In genomic region chr5:81019166-81019565, GRCm38 (mm10) we compare ENCODE assay signal across 8 mouse cellular contexts. TPM values are rescaled to one million over a fixed set of nuclear protein-coding genes. Genes with fewer than 3 reads are reported as not detected.
DNase-seq lines count a peak whose midpoint lies in the region; ATAC-seq and TF ChIP-seq lines count a peak whose summit lies in the region.

No protein-coding gene starts in this region.

- peak overlapping the region; percentile 83 for H3K4me3 ChIP-seq in heart, embryonic 10.5 days
- peak overlapping the region; percentile 64 to 77; a peak in 2 of 4 replicates for H3K4me3 ChIP-seq in ES-E14 (ENCODE audit: insufficient read depth in 1 of 2, low read depth in 1 of 2, low read length in 2 of 2, poor library complexity in 1 of 2, severe bottlenecking in 1 of 2)
- peak overlapping the region; percentile 79 for H3K4me3 ChIP-seq in hindbrain, embryonic 11.5 days (ENCODE audit: low read depth, low read length)
- peak overlapping the region; percentile 85 for H3K4me3 ChIP-seq in midbrain, embryonic 13.5 days (replicated peaks)

- WGBS in heart, embryonic 10.5 days = 10% methylated on average over 3 of the region's 3 CpGs
- 7% methylated on average over 2 of the region's 3 CpGs for WGBS in hindbrain, embryonic 11.5 days
- WGBS in midbrain, embryonic 13.5 days = 1% methylated on average over 3 of the region's 3 CpGs

- no peaks in the 10 kb centered on the region for H3K36me3 ChIP-seq in heart, embryonic 10.5 days
- H3K36me3 ChIP-seq in ES-E14 (ENCODE audit: control insufficient read depth, insufficient read depth, low read length, poor library complexity, severe bottlenecking) = no peaks in the 10 kb centered on the region
- no peaks in the 10 kb centered on the region for H3K36me3 ChIP-seq in hindbrain, embryonic 11.5 days (ENCODE audit: control insufficient read depth, insufficient read depth, low read length)
- no peaks in the 10 kb centered on the region for H3K36me3 ChIP-seq in midbrain, embryonic 13.5 days

- H3K9me3 ChIP-seq in heart, embryonic 10.5 days = no peaks in the 10 kb centered on the region
- no peaks in the 10 kb centered on the region for H3K9me3 ChIP-seq in ES-E14 (ENCODE audit: control insufficient read depth, insufficient read depth, low read depth, low read length)
- no peaks in the 10 kb centered on the region for H3K9me3 ChIP-seq in hindbrain, embryonic 11.5 days (ENCODE audit: control insufficient read depth, low read length)
- H3K9me3 ChIP-seq in midbrain, embryonic 13.5 days = no peaks in the 10 kb centered on the region

- in situ Hi-C loops in ES-E14 (cut with MboI; ENCODE audit: low sequenced_read_pairs in 2 of 2, unreplicated experiment in 2 of 2) = no loop called here

- DNase-seq in heart, embryonic 10.5 days (ENCODE audit: low spot score) = no peak
- no peak for DNase-seq in heart, postnatal 25 days (ENCODE audit: low spot score)
- no peak for DNase-seq in ES-E14 (ENCODE audit: low read depth, low spot score)
- no peak for DNase-seq in hindbrain, embryonic 11.5 days (ENCODE audit: low spot score)
- no peak for DNase-seq in thymus, postnatal 36 days
- DNase-seq in adrenal gland, postnatal 36 days = no peak
- no peak for DNase-seq in gastrocnemius, adult 18-20 months (ENCODE audit: low spot score)

- H3K27me3 ChIP-seq in heart, embryonic 10.5 days (ENCODE audit: insufficient read depth, poor library complexity, severe bottlenecking) = peaks cover 5% of the 10 kb centered on the region; the same call in 1 of the 2 replicates
- H3K27me3 ChIP-seq in hindbrain, embryonic 11.5 days (ENCODE audit: control insufficient read depth, insufficient read depth, low read length) = no peaks in the 10 kb centered on the region
- no peaks in the 10 kb centered on the region for H3K27me3 ChIP-seq in midbrain, embryonic 13.5 days

- H3K9ac ChIP-seq in ES-E14 (ENCODE audit: insufficient read depth, low read depth, low read length, poor library complexity, severe bottlenecking) = no peak overlapping the region
- H3K9ac ChIP-seq in hindbrain, embryonic 11.5 days (ENCODE audit: low read depth, low read length) = peak overlapping the region; percentile 75
- H3K9ac ChIP-seq in midbrain, embryonic 13.5 days (replicated peaks) = peak overlapping the region; percentile 79

- intact Hi-C loops in heart, postnatal 25 days (cut with DNase I) = no loop called here

- H3K27ac ChIP-seq in heart, embryonic 10.5 days = peak overlapping the region; percentile 92
- H3K27ac ChIP-seq in ES-E14 (ENCODE audit: insufficient read depth, low read depth, low read length, poor library complexity, severe bottlenecking) = no peak overlapping the region
- peak overlapping the region; percentile 97 for H3K27ac ChIP-seq in hindbrain, embryonic 11.5 days (ENCODE audit: low read depth, low read length)
- peak overlapping the region; percentile 99 for H3K27ac ChIP-seq in midbrain, embryonic 13.5 days

- peaks cover 16% of the 10 kb centered on the region for H3K4me1 ChIP-seq in heart, embryonic 10.5 days
- peaks cover 0 to 2% of the 10 kb centered on the region in 2 experiments; a peak in 1 of 4 replicates for H3K4me1 ChIP-seq in ES-E14 (ENCODE audit: control insufficient read depth in 2 of 2, insufficient read depth in 2 of 2, low read length in 2 of 2, poor library complexity in 1 of 2)
- peaks cover 4% of the 10 kb centered on the region; the same call in 1 of the 2 replicates for H3K4me1 ChIP-seq in hindbrain, embryonic 11.5 days (replicated peaks; ENCODE audit: control insufficient read depth, insufficient read depth, low read length)
- peaks cover 13% of the 10 kb centered on the region for H3K4me1 ChIP-seq in midbrain, embryonic 13.5 days (replicated peaks)

- ATAC-seq in hindbrain, embryonic 11.5 days (ENCODE audit: low FRiP score) = peak; percentile 25
- ATAC-seq in midbrain, embryonic 13.5 days = peak; percentile 29

- H3K4me2 ChIP-seq in hindbrain, embryonic 11.5 days (replicated peaks; ENCODE audit: low read depth, low read length) = peak overlapping the region; percentile 93
- peak overlapping the region; percentile 88 for H3K4me2 ChIP-seq in midbrain, embryonic 13.5 days (replicated peaks)

TF ChIP-seq in ES-E14, 5 proteins besides CTCF, POLR2A, EP300 and RAD21:
- no peak for TF ChIP-seq HCFC1 (IDR thresholded peaks at IDR 0.05; ENCODE audit: borderline replicate concordance, insufficient read depth, low read length)
- TF ChIP-seq ZNF384 (IDR thresholded peaks at IDR 0.05; ENCODE audit: low read depth, low read length) = 0 out of 2 replicates have a peak, but pooled peaks have one; percentile 39

RNA-seq across cellular contexts. Expression of gene Adgrl3, which starts 0.8 kb away (rescaled TPM):
- polyA plus RNA-seq in heart, embryonic 10.5 days (2016; fragmentation: Nextera tagmentation; extraction: Ambion mirVana) = 5.8 and 9.0 TPM in 2 replicates
- total RNA-seq in heart, postnatal 25 days (2021) = 1 to 10 TPM; 3.7 to 4.3 TPM
- total RNA-seq in ES-E14 (2012; rRNA removed) = 5.4 and 11.3 TPM in 2 replicates
- polyA plus RNA-seq in hindbrain, embryonic 11.5 days (2014; fragmentation: Nextera tagmentation; extraction: Ambion mirVana) = 30.9 and 40.2 TPM in 2 replicates
- polyA plus RNA-seq in midbrain, embryonic 13.5 days (2015; fragmentation: Nextera tagmentation; extraction: Ambion mirVana) = 58.5 and 60.2 TPM in 2 replicates
- 1 to 10 TPM; 3.9 to 4.2 TPM for total RNA-seq in adrenal gland, postnatal 36 days (2021)
- total RNA-seq in gastrocnemius, adult 18-20 months (2021) = under 1 TPM; 0.57 to 0.59 TPM
